Mouse (Mus musculus) neural tube, embryonic 15.5 days (tissue): ENCODE measurements around the gene Wwox. TPM values are rescaled to one million over a fixed set of nuclear protein-coding genes. Genes with fewer than 3 reads are reported as not detected.

ENCODE experiments used
- ATAC-seq: fragments of 200-750 bp; cut with Nextera tagmentation; 2 replicates; pipeline ENCODE4 v1.8.0; 2017; ENCODE audit warnings: mild to moderate bottlenecking, moderate TSS enrichment, moderate library complexity; ENCODE audit not compliant: low FRiP score
- H3K27ac ChIP-seq: fragments of 300-500 bp; sonication (generic); replicated peaks from 2 replicates; pipeline ENCODE4 v1.5.1; 2015; ENCODE audit warnings: mild to moderate bottlenecking, inconsistent platforms
- H3K27me3 ChIP-seq: fragments of 300-500 bp; sonication (generic); replicated peaks from 2 replicates; pipeline ENCODE4 v1.6.1; 2015; ENCODE audit warnings: inconsistent platforms
- H3K36me3 ChIP-seq: fragments of 300-500 bp; sonication (generic); 2 replicates; pipeline ENCODE4 v1.6.1; 2015; ENCODE audit warnings: inconsistent platforms
- H3K4me1 ChIP-seq: fragments of 300-500 bp; sonication (generic); 2 replicates; pipeline ENCODE4 v1.6.1; 2015; ENCODE audit warnings: inconsistent platforms
- H3K4me2 ChIP-seq: fragments of 300-500 bp; sonication (generic); 2 replicates; pipeline ENCODE4 v1.6.1; 2015; ENCODE audit warnings: inconsistent platforms, mild to moderate bottlenecking, moderate library complexity
- H3K4me3 ChIP-seq: fragments of 300-500 bp; sonication (generic); replicated peaks from 2 replicates; pipeline ENCODE4 v1.5.1; 2015; ENCODE audit warnings: mild to moderate bottlenecking, inconsistent platforms
- H3K9ac ChIP-seq: fragments of 300-500 bp; sonication (generic); replicated peaks from 2 replicates; pipeline ENCODE4 v1.6.1; 2015; ENCODE audit warnings: mild to moderate bottlenecking, inconsistent platforms
- H3K9me3 ChIP-seq: fragments of 300-500 bp; sonication (generic); replicated peaks from 2 replicates; pipeline ENCODE4 v1.6.1; 2016; ENCODE audit warnings: inconsistent platforms
- WGBS: fragments of 180-500 bp; shearing (Covaris S2); methylation state at CpG from one replicate; pipeline ENCODE4 v1.1.7; 2015; ENCODE audit warnings: mixed read lengths; 5-methylcytosine and 5-hydroxymethylcytosine counted together
- polyA plus RNA-seq: library from polyadenylated mRNA; unstranded; fragments of >200 nt; fragmentation: Nextera tagmentation; extraction: Ambion mirVana; gene quantifications from 2 replicates; pipeline ENCODE4 v1.2.1, GENCODE M21; 2015

Wwox gene
- polyA plus RNA-seq, 1 experiment from 2014 or later, result 12.9 TPM

DNA sequence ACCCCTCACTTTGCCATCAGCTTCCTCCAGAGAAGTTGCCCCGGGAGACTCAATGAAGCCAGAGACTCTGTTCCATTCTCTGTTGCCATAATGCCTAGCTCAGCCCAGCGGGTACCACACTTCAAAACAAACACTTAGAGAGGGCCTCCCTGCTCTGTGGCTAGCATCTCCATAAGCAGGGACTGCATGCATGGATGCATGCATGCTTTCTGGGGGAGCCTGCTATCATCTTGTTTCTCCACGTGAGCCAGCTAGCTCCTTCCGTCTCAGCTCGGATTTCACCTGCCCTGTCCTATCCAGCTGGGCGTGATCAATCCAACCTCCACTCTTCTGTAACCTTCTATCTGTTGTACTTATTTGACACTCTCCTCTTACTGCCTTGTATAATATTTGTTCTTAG is 675.0 kb downstream of the Wwox start:
- no peak overlapping the region for H3K4me2 ChIP-seq
- H3K27ac ChIP-seq, result no peak overlapping the region
- H3K27me3 ChIP-seq, result no peaks in the 10 kb centered on the region
- no peaks in the 10 kb centered on the region for H3K36me3 ChIP-seq
- H3K9me3 ChIP-seq, result no peaks in the 10 kb centered on the region
- H3K4me3 ChIP-seq, result no peak overlapping the region
- peaks cover 10% of the 10 kb centered on the region for H3K4me1 ChIP-seq
- WGBS, result 29% methylated on average over 6 of the region's 6 CpGs
- H3K9ac ChIP-seq, result no peak overlapping the region
- ATAC-seq, result no peak

DNA sequence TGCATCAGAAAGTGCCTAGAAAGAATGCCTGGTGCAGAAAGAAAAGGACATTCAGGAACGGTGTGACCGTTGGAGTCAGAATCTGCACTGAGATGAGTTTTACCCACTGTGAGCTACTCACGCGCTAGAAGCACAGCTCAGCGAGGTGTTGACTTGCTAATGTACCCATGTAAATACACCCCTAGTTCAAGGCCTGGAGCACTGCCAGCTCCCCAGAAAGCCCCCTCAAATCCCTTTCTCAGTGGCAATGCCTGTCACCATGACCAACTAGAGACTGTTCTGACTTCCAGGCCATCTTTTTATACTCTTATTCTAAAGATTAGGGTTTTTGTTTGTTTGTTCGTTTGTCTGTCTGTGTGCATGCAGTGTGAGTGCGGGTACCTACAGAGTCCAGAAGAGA is 686.6 kb downstream of the Wwox start:
- Histone ChIP-seq H3K27ac (no peak overlapping the region), H3K4me1 (no peaks in the 10 kb centered on the region), H3K4me3 (no peak overlapping the region), H3K9me3 (no peaks in the 10 kb centered on the region), H3K9ac (no peak overlapping the region), H3K4me2 (no peak overlapping the region), H3K36me3 (no peaks in the 10 kb centered on the region), H3K27me3 (no peaks in the 10 kb centered on the region)
- no peak for ATAC-seq
- WGBS, result 32% methylated on average over 7 of the region's 7 CpGs

DNA sequence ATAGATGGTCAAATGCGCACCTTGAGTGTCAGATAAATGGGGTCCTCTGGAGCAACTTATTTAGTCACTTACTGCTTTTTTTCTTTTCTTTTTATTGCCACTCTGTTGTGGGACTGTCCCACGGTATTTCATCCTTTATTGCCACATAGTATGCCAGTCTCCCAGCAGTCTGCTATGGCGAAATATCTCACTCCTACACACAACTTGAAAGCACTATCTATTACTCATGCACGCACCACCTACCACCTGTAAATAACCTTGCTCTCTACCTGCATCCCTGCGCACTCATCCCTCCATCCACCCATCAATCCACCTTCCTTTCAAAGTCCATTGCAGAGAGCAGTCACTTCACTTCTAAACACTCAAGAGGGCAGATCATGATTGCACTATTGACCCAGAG is 687.2 kb downstream of the Wwox start:
- WGBS, result 85% methylated on average over 5 of the region's 5 CpGs
- ATAC-seq, result no peak

GRCm38 (mm10) chr8:115129307-115129706 is 689.9 kb downstream of the Wwox start:
- Histone ChIP-seq H3K27me3 (no peaks in the 10 kb centered on the region), H3K36me3 (no peaks in the 10 kb centered on the region), H3K4me3 (no peak overlapping the region), H3K4me1 (peaks cover 12% of the 10 kb centered on the region), H3K9me3 (no peaks in the 10 kb centered on the region), H3K4me2 (no peak overlapping the region), H3K9ac (no peak overlapping the region), H3K27ac (no peak overlapping the region)
- WGBS, result 97% methylated on average over 4 of the region's 4 CpGs
- no peak for ATAC-seq

More for the DNA sequence above, 687.2 kb downstream of the Wwox start:
- H3K9me3 ChIP-seq, result no peaks in the 10 kb centered on the region
- H3K4me3 ChIP-seq, result no peak overlapping the region
- H3K4me2 ChIP-seq, result no peak overlapping the region
- H3K27me3 ChIP-seq, result no peaks in the 10 kb centered on the region
- no peaks in the 10 kb centered on the region for H3K36me3 ChIP-seq
- H3K4me1 ChIP-seq, result no peaks in the 10 kb centered on the region
- no peak overlapping the region for H3K27ac ChIP-seq
- H3K9ac ChIP-seq, result no peak overlapping the region

DNA sequence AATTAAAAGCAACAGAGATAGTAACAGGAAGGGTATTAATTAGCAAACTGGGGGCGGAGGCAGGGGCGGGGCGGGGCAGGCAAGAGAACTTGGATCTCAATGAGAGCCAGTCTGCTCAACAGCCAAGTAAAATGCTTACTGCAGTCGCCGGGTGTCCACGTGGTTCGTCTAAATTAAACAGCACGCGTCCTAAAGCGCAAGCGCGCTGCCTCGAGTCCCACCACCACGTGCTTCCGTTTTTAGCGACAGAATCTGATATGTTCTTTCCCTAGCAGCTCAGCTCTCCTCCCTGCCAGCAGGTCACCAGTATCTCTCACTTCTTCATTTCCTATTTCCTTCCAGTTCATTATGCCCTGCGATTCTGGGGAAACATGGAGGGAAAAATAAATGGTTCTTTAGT is 693.7 kb downstream of the Wwox start:
- 0 out of 2 replicates have a peak overlapping the region, but pooled peaks have one; percentile 4 for H3K4me2 ChIP-seq
- H3K27me3 ChIP-seq, result no peaks in the 10 kb centered on the region
- H3K36me3 ChIP-seq, result no peaks in the 10 kb centered on the region
- no peaks in the 10 kb centered on the region for H3K9me3 ChIP-seq
- H3K27ac ChIP-seq, result no peak overlapping the region
- peaks cover 12% of the 10 kb centered on the region for H3K4me1 ChIP-seq
- H3K4me3 ChIP-seq, result no peak overlapping the region
- ATAC-seq, result no peak
- no peak overlapping the region for H3K9ac ChIP-seq
- 50% methylated on average over 17 of the region's 17 CpGs for WGBS

DNA sequence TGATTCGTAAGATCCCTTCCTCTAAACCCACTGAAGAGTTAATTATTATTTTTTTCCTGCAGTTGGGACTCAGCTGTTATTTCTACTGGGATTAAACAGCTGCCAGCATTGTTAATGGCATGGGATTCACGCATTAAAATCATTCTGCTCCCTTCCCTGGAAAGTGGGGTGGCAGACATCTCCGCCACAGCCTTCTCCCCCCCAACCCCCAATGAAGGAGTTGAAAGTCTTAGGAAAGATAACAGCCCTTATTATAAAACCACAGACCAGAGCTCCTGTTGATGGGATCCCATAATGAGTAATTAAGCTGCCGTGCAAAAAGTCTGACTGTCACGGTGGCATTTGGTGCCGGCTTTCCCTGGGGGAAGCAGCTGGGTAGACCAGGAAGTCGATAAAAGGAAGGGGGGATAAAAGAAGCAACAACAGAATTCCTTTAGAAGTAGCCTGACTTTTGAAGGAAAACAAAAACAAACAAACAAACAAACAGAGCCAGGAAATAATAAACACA is 694.3 kb downstream of the Wwox start:
- no peak for ATAC-seq
- H3K27ac ChIP-seq, result no peak overlapping the region
- 0 out of 2 replicates have a peak overlapping the region, but pooled peaks have one; percentile 6 for H3K4me2 ChIP-seq
- peaks cover 12% of the 10 kb centered on the region for H3K4me1 ChIP-seq
- H3K27me3 ChIP-seq, result no peaks in the 10 kb centered on the region
- H3K36me3 ChIP-seq, result no peaks in the 10 kb centered on the region
- H3K9me3 ChIP-seq, result no peaks in the 10 kb centered on the region
- no peak overlapping the region for H3K9ac ChIP-seq
- WGBS, result 16% methylated on average over 7 of the region's 7 CpGs
- no peak overlapping the region for H3K4me3 ChIP-seq

DNA sequence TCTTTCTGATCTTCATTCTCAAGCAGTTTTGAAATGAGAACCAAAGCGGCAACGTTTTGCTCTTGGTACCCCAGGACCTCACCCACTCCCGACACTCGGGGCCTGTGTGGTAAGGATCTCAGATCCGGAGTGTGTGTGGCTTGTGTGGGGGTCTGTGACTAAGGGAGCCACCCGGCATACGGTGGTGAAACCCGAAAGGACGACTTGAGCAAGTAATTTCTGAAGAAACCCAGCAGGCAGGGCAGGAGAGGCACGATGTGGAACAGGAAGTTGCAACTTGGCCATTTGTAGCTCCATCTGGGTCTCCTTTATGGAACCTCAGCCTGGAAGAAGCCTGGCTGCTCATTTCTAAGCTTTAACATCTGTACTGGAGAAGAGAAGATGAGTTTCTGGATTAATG is 697.4 kb downstream of the Wwox start:
- no peak overlapping the region for H3K27ac ChIP-seq
- no peaks in the 10 kb centered on the region for H3K27me3 ChIP-seq
- WGBS, result 92% methylated on average over 10 of the region's 10 CpGs
- H3K9ac ChIP-seq, result no peak overlapping the region
- no peaks in the 10 kb centered on the region for H3K9me3 ChIP-seq
- H3K36me3 ChIP-seq, result no peaks in the 10 kb centered on the region
- no peak overlapping the region for H3K4me3 ChIP-seq
- no peak for ATAC-seq
- H3K4me1 ChIP-seq, result peaks cover 21% of the 10 kb centered on the region
- no peak overlapping the region for H3K4me2 ChIP-seq

DNA sequence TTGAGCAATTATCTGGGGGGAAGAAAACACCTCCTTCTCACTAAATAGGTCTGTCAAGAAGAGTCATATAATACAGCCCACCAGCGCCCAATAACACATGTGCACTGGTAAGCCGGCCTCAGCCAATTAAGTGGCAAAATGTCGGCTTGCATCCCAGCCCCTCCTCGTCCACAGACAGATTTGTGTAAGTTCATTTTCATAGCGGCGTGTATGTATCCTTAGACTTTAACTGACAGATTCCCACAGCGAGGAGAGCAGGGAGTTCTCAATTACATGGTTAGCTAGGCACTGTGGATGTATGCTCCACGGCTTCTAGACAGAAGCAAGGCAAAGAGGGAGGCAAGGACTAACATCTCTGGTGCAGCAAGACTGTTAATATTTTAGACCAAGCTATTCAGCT is 702.2 kb downstream of the Wwox start:
- Histone ChIP-seq H3K4me1 (peaks cover 12% of the 10 kb centered on the region), H3K9ac (no peak overlapping the region), H3K27ac (no peak overlapping the region), H3K4me2 (no peak overlapping the region), H3K9me3 (no peaks in the 10 kb centered on the region), H3K27me3 (0 out of 2 replicates have a peak, but pooled peaks cover 3% of the 10 kb centered on the region), H3K4me3 (no peak overlapping the region), H3K36me3 (no peaks in the 10 kb centered on the region)
- no peak for ATAC-seq
- 44% methylated on average over 8 of the region's 8 CpGs for WGBS

- Histone ChIP-seq H3K9ac (no peak overlapping the region), H3K27ac (no peak overlapping the region), H3K36me3 (no peaks in the 10 kb centered on the region), H3K27me3 (peaks cover 6% of the 10 kb centered on the region; the same call in 1 of the 2 replicates), H3K9me3 (no peaks in the 10 kb centered on the region), H3K4me2 (no peak overlapping the region), H3K4me3 (no peak overlapping the region), H3K4me1 (peaks cover 12% of the 10 kb centered on the region)
- 56% methylated on average over 9 of the region's 9 CpGs for WGBS
- no peak for ATAC-seq
Observed at GRCm38 (mm10) chr8:115143530-115144320, 704.3 kb downstream of the Wwox start.

DNA sequence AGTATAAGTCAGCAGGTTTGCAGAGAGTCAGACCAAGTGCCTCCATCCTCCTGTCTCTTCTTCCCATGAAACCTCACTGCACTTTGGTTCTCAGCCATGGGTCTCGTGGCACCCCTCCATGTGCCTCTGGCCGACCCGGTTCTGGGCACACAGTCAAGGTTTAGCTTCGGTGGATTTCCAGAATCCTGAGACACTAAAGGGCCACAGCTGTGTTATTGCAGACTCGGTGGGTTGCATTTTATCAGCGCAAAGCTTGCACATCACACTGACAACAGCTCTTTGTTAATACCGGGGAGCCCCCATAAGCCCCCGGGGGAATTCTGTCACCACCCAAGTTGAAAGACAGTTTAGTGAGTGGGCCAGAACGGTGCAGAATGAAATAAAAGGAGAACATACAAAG is 707.6 kb downstream of the Wwox start:
- 39% methylated on average over 9 of the region's 9 CpGs for WGBS
- no peak for ATAC-seq
- Histone ChIP-seq H3K4me1 (peaks cover 19% of the 10 kb centered on the region), H3K4me3 (no peak overlapping the region), H3K4me2 (no peak overlapping the region), H3K27ac (no peak overlapping the region), H3K36me3 (no peaks in the 10 kb centered on the region), H3K9me3 (no peaks in the 10 kb centered on the region), H3K9ac (no peak overlapping the region), H3K27me3 (peaks cover 8% of the 10 kb centered on the region; the same call in 1 of the 2 replicates)

GRCm38 (mm10) chr8:115150446-115151109 is 711.1 kb downstream of the Wwox start:
- Histone ChIP-seq H3K36me3 (no peaks in the 10 kb centered on the region), H3K4me1 (peaks cover 29% of the 10 kb centered on the region), H3K9me3 (no peaks in the 10 kb centered on the region), H3K27me3 (peaks cover 9% of the 10 kb centered on the region; the same call in 1 of the 2 replicates), H3K9ac (no peak overlapping the region), H3K4me2 (no peak overlapping the region), H3K27ac (no peak overlapping the region), H3K4me3 (no peak overlapping the region)
- no peak for ATAC-seq
- WGBS, result 34% methylated on average over 24 of the region's 24 CpGs

DNA sequence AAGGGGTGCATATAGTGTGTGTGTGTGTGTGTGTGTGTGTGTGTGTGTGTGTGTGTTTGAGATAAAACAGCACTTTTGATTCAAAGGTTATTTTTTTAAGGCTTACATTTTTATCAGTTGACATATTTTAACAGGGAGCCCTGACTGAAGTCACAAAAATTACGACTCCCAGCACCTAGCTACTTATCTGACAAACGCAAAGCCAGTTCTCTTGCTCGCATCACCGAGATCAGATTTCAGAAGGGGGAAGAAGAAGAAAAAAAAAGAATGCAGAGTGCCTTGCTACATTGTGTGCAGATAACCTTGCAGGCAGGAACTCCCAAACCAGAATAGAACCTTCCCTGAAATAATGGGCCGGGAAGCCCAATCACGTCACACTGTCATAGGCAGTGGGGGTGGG is 712.0 kb downstream of the Wwox start:
- Histone ChIP-seq H3K9me3 (no peaks in the 10 kb centered on the region), H3K9ac (no peak overlapping the region), H3K27ac (no peak overlapping the region), H3K4me3 (no peak overlapping the region), H3K36me3 (no peaks in the 10 kb centered on the region), H3K27me3 (peaks cover 9% of the 10 kb centered on the region; the same call in 1 of the 2 replicates), H3K4me2 (no peak overlapping the region), H3K4me1 (peaks cover 29% of the 10 kb centered on the region)
- ATAC-seq, result no peak
- 26% methylated on average over 6 of the region's 6 CpGs for WGBS
